Mouse (Mus musculus) splenic B cell, adult 2 months (primary cell): ENCODE data around the gene Nt5e.
A peak's percentile ranks its signal among the peaks of the same experiment; 100 is the strongest.

Experiments used
- DNase-seq: peaks from one replicate; pipeline ENCODE4 v3.0.0-alpha.2; 2011; ENCODE audit warnings: low read depth, low spot score
- H3K27me3 ChIP-seq: 2 replicates; pipeline ENCODE4 v1.6.1; 2012; ENCODE audit warnings: mild to moderate bottlenecking, low read length, moderate library complexity, mixed read lengths; ENCODE audit not compliant: control insufficient read depth, poor library complexity, insufficient read depth, severe bottlenecking
- H3K36me3 ChIP-seq: 2 replicates; pipeline ENCODE4 v1.6.1; 2012; ENCODE audit warnings: mild to moderate bottlenecking, low read length, moderate library complexity, mixed read lengths; ENCODE audit not compliant: control insufficient read depth, poor library complexity, insufficient read depth, severe bottlenecking

Nt5e gene

GRCm38 (mm10) chr9:88388826-88389225, 61.8 kb downstream of the Nt5e start:
- Histone ChIP-seq H3K36me3 (peaks cover 6% of the 10 kb centered on the region), H3K27me3 (no peaks in the 10 kb centered on the region)
- no peak for DNase-seq

- no peak for DNase-seq
- Histone ChIP-seq H3K36me3 (peaks cover 3% of the 10 kb centered on the region; the same call in 1 of the 2 replicates), H3K27me3 (no peaks in the 10 kb centered on the region)
These were observed 67.9 kb downstream of the Nt5e start for GRCm38 (mm10) chr9:88394852-88395251.

GRCm38 (mm10) chr9:88398461-88398860, 71.5 kb downstream of the Nt5e start:
- Histone ChIP-seq H3K36me3 (peaks cover 5% of the 10 kb centered on the region; the same call in 1 of the 2 replicates), H3K27me3 (no peaks in the 10 kb centered on the region)
- peak; percentile 31 for DNase-seq

GRCm38 (mm10) chr9:88404088-88404487, 77.1 kb downstream of the Nt5e start:
- Histone ChIP-seq H3K36me3 (0 out of 2 replicates have a peak, but pooled peaks cover 1% of the 10 kb centered on the region), H3K27me3 (no peaks in the 10 kb centered on the region)
- peak; percentile 92 for DNase-seq

- no peak for DNase-seq
- H3K36me3 ChIP-seq = 0 out of 2 replicates have a peak, but pooled peaks cover 1% of the 10 kb centered on the region
- H3K27me3 ChIP-seq = no peaks in the 10 kb centered on the region
These were observed 77.5 kb downstream of the Nt5e start for GRCm38 (mm10) chr9:88404515-88404914.

- Histone ChIP-seq H3K36me3 (no peaks in the 10 kb centered on the region), H3K27me3 (no peaks in the 10 kb centered on the region)
- no peak for DNase-seq
These were observed 83.0 kb downstream of the Nt5e start for GRCm38 (mm10) chr9:88409978-88410377.

- 0 out of 2 replicates have a peak, but pooled peaks cover 2% of the 10 kb centered on the region for H3K36me3 ChIP-seq
- no peak for DNase-seq
- H3K27me3 ChIP-seq = no peaks in the 10 kb centered on the region
These were observed 89.8 kb downstream of the Nt5e start for GRCm38 (mm10) chr9:88416752-88417151.
